Comparison of ENCODE assay signal across 25 mouse cellular contexts in the genomic region with DNA sequence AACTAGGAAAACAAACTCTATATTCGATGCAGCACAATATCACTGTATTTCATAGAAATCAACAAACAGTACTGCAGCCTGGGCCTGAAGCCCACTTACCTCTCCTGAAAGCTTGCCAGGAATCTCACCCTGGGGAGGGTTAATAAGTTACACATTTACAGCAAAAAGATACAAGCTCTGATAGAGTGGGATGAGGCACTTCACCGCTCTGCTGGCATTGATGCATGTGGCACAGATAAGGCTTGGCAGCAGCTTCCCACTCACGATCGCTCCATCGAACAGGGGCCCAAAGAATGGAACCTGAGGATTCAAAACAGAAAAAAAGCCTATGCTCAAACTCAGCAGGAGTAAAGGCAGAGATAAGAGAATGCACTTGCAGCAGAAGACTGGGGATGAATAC.
DNase-seq lines count a peak whose midpoint lies in the region; ATAC-seq and TF ChIP-seq lines count a peak whose summit lies in the region.
"Had no signal": no experiment of that assay in that cellular context is flagged by ENCODE, and none has a peak within 500 bp of the region (broad histone marks: within the 10 kb centered on the region; RNA-seq: fewer than 3 reads in every experiment).

No protein-coding gene starts in this region.

- H3K27me3 ChIP-seq in liver, adult 2 months (ENCODE audit: control insufficient read depth, insufficient read depth, low read length), result no peaks in the 10 kb centered on the region
- H3K27me3 ChIP-seq in liver, postnatal 0 days (ENCODE audit: insufficient read depth, low read length), result no peaks in the 10 kb centered on the region
- H3K27me3 ChIP-seq in kidney, adult 2 months (replicated peaks; ENCODE audit: control insufficient read depth, insufficient read depth, low read length), result no peaks in the 10 kb centered on the region
- no peaks in the 10 kb centered on the region for H3K27me3 ChIP-seq in kidney, postnatal 0 days (ENCODE audit: insufficient read depth, low read length)
- H3K27me3 ChIP-seq: heart, embryonic 13.5 days; neural tube, embryonic 12.5 days; stomach, embryonic 15.5 days had no signal

- TF ChIP-seq CTCF in liver, adult 2 months (IDR thresholded peaks at IDR 0.05; ENCODE audit: low read depth, low read length), result no peak
- no peak for TF ChIP-seq CTCF in liver, postnatal 0 days (IDR thresholded peaks at IDR 0.05; ENCODE audit: low read depth)
- TF ChIP-seq CTCF in kidney, adult 2 months (conservative IDR thresholded peaks at IDR 0.05; ENCODE audit: insufficient read depth, insufficient read length, low read depth, low read length), result no peak
- TF ChIP-seq CTCF in kidney, postnatal 0 days (IDR thresholded peaks at IDR 0.05; ENCODE audit: low read depth), result no peak

- no peak overlapping the region for H3K9ac ChIP-seq in liver, adult 2 months (ENCODE audit: low read depth, low read length)
- no peak overlapping the region for H3K9ac ChIP-seq in liver, postnatal 0 days (replicated peaks)
- H3K9ac ChIP-seq in kidney, postnatal 0 days (ENCODE audit: low read depth, low read length), result no peak overlapping the region
- H3K9ac ChIP-seq: forebrain, postnatal 0 days; heart, embryonic 13.5 days; neural tube, embryonic 12.5 days; stomach, embryonic 15.5 days had no signal

- H3K4me3 ChIP-seq in liver, adult 2 months (ENCODE audit: insufficient read depth, low read depth, low read length), result no peak overlapping the region
- H3K4me3 ChIP-seq in liver, postnatal 0 days (ENCODE audit: low read depth, low read length), result no peak overlapping the region
- H3K4me3 ChIP-seq in kidney, adult 2 months (ENCODE audit: insufficient read depth, low read depth, low read length), result no peak overlapping the region
- no peak overlapping the region for H3K4me3 ChIP-seq in kidney, postnatal 0 days (replicated peaks; ENCODE audit: low read depth, low read length)
- H3K4me3 ChIP-seq: forebrain, embryonic 10.5 days; heart, adult 2 months; heart, embryonic 13.5 days; neural tube, embryonic 12.5 days; stomach, embryonic 15.5 days had no signal

- H3K79me2 ChIP-seq in liver, adult 2 months (ENCODE audit: control insufficient read depth, insufficient read depth, low read length), result no peaks in the 10 kb centered on the region

- DNase-seq in liver, adult 2 months (ENCODE audit: extremely low read depth, low read depth, low spot score), result peak; percentile 72
- DNase-seq in liver, postnatal 0 days, result no peak
- peak; percentile 48 for DNase-seq in kidney, adult 2 months
- no peak for DNase-seq in kidney, postnatal 0 days (ENCODE audit: low spot score)
- DNase-seq in adipocyte (ENCODE audit: low spot score), result no peak
- no peak for DNase-seq in spleen, adult 12 weeks (ENCODE audit: low spot score)
- no peak for DNase-seq in ovary, postnatal 14 days (ENCODE audit: low spot score)
- DNase-seq: adrenal gland, adult 8-10 months; cerebellum, adult 9-10 months; forebrain, postnatal 0 days; gastrocnemius, postnatal 25 days; heart, adult 2 months; heart, postnatal 14 days; layer of hippocampus, postnatal 36 days; lung, adult 18-20 months; lung, postnatal 10 days; midbrain, embryonic 14.5 days; thymus, adult 2 months had no signal

- TF ChIP-seq EP300 in liver, postnatal 0 days (IDR thresholded peaks at IDR 0.05; ENCODE audit: low read depth), result no peak

- H3K4me2 ChIP-seq in liver, postnatal 0 days (ENCODE audit: low read depth, low read length), result no peak overlapping the region
- H3K4me2 ChIP-seq in kidney, postnatal 0 days (ENCODE audit: low read length), result no peak overlapping the region
- H3K4me2 ChIP-seq: heart, embryonic 13.5 days; liver, embryonic 11.5 days; neural tube, embryonic 12.5 days; stomach, embryonic 15.5 days had no signal

- H3K9me3 ChIP-seq in liver, postnatal 0 days (ENCODE audit: low read length), result no peaks in the 10 kb centered on the region
- H3K9me3 ChIP-seq in kidney, postnatal 0 days (replicated peaks; ENCODE audit: low read length), result no peaks in the 10 kb centered on the region
- H3K9me3 ChIP-seq: forebrain, embryonic 10.5 days; heart, embryonic 13.5 days; neural tube, embryonic 12.5 days; stomach, embryonic 15.5 days had no signal

- peaks cover 25% of the 10 kb centered on the region for H3K36me3 ChIP-seq in liver, adult 2 months (ENCODE audit: control insufficient read depth, insufficient read depth, low read length)
- no peaks in the 10 kb centered on the region; the same call in 1 of the 2 replicates for H3K36me3 ChIP-seq in liver, postnatal 0 days (replicated peaks; ENCODE audit: insufficient read depth, low read length)
- H3K36me3 ChIP-seq in kidney, adult 2 months (ENCODE audit: control insufficient read depth, insufficient read depth, low read length), result no peaks in the 10 kb centered on the region
- H3K36me3 ChIP-seq in kidney, postnatal 0 days (ENCODE audit: insufficient read depth, low read length), result no peaks in the 10 kb centered on the region
- H3K36me3 ChIP-seq: neural tube, embryonic 12.5 days; stomach, embryonic 15.5 days had no signal

- 19% methylated on average over 5 of the region's 5 CpGs for WGBS in liver, adult 2 months
- WGBS in liver, postnatal 0 days (ENCODE audit: insufficient replicate concordance), result 56% methylated on average over 5 of the region's 5 CpGs
- 46% methylated on average over 5 of the region's 5 CpGs for WGBS in kidney, adult 2 months
- WGBS in kidney, postnatal 0 days, result 41% methylated on average over 5 of the region's 5 CpGs

- H3K4me1 ChIP-seq in liver, adult 2 months (ENCODE audit: control insufficient read depth, insufficient read depth, low read length), result peaks cover 8% of the 10 kb centered on the region
- no peaks in the 10 kb centered on the region for H3K4me1 ChIP-seq in liver, postnatal 0 days (ENCODE audit: insufficient read depth)
- H3K4me1 ChIP-seq in kidney, adult 2 months (ENCODE audit: control insufficient read depth, insufficient read depth, low read length), result no peaks in the 10 kb centered on the region; the same call in 1 of the 2 replicates
- H3K4me1 ChIP-seq in kidney, postnatal 0 days (replicated peaks; ENCODE audit: insufficient read depth, low read length), result no peaks in the 10 kb centered on the region
- H3K4me1 ChIP-seq: heart, embryonic 13.5 days; neural tube, embryonic 12.5 days; stomach, embryonic 15.5 days had no signal

- no peak for ATAC-seq in liver, postnatal 0 days
- ATAC-seq in kidney, postnatal 0 days (replicated peaks; ENCODE audit: low FRiP score, low read depth), result 0 out of 2 replicates have a peak, but pooled peaks have one; percentile 43
- ATAC-seq: forebrain, postnatal 0 days; hindbrain, postnatal 0 days; intestine, postnatal 0 days had no signal

- no peak overlapping the region for H3K27ac ChIP-seq in liver, adult 2 months (replicated peaks; ENCODE audit: insufficient read depth, low read depth, low read length)
- no peak overlapping the region for H3K27ac ChIP-seq in liver, postnatal 0 days (ENCODE audit: low read depth)
- H3K27ac ChIP-seq in kidney, adult 2 months (ENCODE audit: insufficient read depth, low read depth, low read length), result no peak overlapping the region
- no peak overlapping the region for H3K27ac ChIP-seq in kidney, postnatal 0 days
- H3K27ac ChIP-seq: forebrain, embryonic 10.5 days; heart, adult 2 months; heart, embryonic 13.5 days; hindbrain, postnatal 0 days; neural tube, embryonic 12.5 days; stomach, embryonic 15.5 days had no signal

- no peak for TF ChIP-seq POLR2A in liver, adult 2 months (IDR thresholded peaks at IDR 0.05; ENCODE audit: extremely low read depth, insufficient read depth, low read length)
- TF ChIP-seq POLR2A in kidney, adult 2 months (IDR thresholded peaks at IDR 0.05; ENCODE audit: low read depth, low read length), result no peak

Comparison
In these comparisons a context has a peak if more than half of its experiments do, and no peak if none do; other contexts are left out.
1. DNase-seq: peak in liver, adult 2 months (single experiment) and kidney, adult 2 months (single experiment); none in liver, postnatal 0 days (single experiment), kidney, postnatal 0 days (single experiment), adipocyte (single experiment), spleen, adult 12 weeks (single experiment) and ovary, postnatal 14 days (single experiment).